Mouse (Mus musculus) adrenal gland, adult 18-20 months (tissue): ENCODE data around the gene Dse. TPM values are rescaled to one million over a fixed set of nuclear protein-coding genes. Genes with fewer than 3 reads are reported as not detected.
"Not testable (repeated sequence)": the region's sequence is repeated elsewhere in the genome, so short reads cannot be mapped to it uniquely, and the experiment has no call there.

ENCODE experiments used
- DNase-seq, 2 experiments: peaks; one replicate each; pipeline ENCODE4 v3.0.0; 2021 to 2022; ENCODE audit warnings: low spot score in 2 of 2
- long read RNA-seq, 2 experiments: library from polyadenylated mRNA; stranded (forward); transcript quantifications; one replicate each; pipeline ENCODE4 v2.0.0; 2021
- total RNA-seq, 2 experiments: library from RNA; stranded (reverse); gene quantifications; 1 replicate in 1 of 2; 2 replicates in 1 of 2; pipeline ENCODE4 v1.2.3; 2021

The Dse gene
- total RNA-seq, result 1 to 10 TPM; 8.6 to 9.8 TPM
- long read RNA-seq, experiment 1, full-length matches to known transcripts, result 10 of 14 reads
- long read RNA-seq, experiment 1, partial matches to known transcripts, result 2 of 14 reads
- long read RNA-seq, experiment 1, other reads (novel, unspliced or antisense), result 2 of 14 reads
- long read RNA-seq, experiment 2, full-length matches to known transcripts, result 10 of 13 reads
- long read RNA-seq, experiment 2, partial matches to known transcripts, result 1 of 13 reads
- long read RNA-seq, experiment 2, other reads (novel, unspliced or antisense), result 2 of 13 reads

DNA sequence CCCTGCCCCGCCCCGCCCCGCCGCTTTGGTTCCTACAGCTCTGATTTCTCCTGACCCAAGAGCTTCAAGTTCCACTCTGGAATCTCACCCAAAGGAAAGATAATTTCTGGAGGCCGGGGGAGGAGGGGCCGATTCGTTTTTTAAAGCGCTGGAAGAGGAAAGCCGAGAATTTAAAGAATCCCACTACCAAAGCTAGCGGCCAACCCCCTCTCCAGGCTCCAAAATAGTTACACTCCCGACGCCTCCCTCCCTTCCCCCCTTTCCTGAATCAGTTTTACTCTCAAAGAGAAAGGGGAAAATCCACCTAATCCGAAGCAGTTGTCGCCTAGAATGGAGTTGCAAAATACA lies at the start of gene Dse:
Gene Dse, minus strand, starts transcription at position 213 of the 348 bp plus-strand sequence.
- no peak for DNase-seq

DNA sequence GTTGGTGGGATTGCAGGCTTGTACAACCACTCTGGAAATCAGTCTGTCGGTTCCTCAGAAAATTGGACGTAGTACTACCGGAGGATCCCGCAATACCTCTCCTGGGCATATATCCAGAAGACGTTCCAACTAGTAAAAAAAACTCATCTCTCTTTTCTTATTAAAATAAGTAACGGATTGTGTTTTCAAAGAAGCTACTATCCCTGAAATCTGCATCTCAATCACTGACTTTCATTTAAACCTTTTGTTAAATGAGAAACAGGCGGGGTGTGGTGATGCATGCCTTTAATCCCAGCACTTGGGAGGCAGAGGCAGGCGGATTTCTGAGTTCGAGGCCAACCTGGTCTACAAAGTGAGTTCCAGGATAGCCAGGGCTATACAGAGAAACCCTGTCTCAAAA lies 45.3 kb upstream of the Dse start:
- not testable (repeated sequence) for DNase-seq

DNA sequence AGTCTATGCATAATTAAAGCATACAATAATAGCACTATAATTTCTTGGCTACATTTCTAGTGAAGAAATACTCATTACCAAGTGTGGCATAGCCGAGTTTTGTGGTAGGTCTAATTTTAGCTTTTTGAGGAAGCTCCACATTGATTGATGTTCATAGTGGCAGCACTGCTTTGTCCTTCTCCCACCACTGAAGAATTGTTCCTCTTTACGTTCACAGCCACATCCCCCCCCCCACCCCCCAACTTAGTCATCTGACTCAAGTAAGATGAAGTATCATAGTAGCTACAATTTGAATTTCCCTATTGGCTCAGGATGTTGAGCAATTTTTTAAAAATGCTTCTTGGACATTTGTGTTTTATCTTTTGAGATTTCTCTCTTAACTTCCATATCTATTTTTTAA lies 42.1 kb upstream of the Dse start:
- no peak for DNase-seq

DNA sequence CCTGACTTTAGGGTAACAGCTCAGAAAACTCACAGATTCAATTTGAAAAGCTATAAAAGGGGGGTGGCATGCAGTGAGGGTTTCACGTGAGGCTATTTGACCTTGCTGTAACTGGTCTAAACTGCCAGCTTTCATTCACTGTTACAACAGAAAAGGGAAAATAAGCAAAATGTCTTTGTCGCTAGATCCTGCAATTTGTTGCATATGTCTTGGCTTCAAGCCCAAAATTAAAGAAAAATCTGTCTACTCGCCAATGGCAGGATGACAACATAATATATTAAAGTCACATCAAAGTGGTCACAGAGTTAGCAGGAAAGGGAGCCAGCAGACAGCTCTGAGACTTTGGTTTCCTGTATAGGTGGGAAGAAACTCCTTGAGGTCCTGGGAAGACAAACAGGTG lies 40.2 kb upstream of the Dse start:
- no peak for DNase-seq

DNA sequence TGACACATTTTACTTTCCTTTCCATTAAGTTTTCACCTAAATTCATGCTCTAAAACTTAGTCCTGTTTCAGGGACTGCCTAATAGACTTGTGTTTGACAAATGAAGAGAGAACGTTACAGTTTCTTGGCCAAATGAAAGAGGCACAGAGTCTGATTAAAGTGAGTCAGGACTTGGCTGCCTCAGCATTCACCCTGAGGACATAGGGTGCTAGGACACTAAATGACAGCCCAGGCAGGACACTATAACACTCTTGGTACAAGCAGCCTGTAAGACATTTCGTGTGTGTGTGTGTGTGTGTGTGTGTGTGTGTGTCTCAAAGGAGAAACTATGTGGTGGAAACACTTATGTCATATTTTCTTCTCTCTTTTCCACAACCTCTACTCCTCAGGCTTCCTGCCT lies 38.6 kb upstream of the Dse start:
- DNase-seq, result no peak

DNA sequence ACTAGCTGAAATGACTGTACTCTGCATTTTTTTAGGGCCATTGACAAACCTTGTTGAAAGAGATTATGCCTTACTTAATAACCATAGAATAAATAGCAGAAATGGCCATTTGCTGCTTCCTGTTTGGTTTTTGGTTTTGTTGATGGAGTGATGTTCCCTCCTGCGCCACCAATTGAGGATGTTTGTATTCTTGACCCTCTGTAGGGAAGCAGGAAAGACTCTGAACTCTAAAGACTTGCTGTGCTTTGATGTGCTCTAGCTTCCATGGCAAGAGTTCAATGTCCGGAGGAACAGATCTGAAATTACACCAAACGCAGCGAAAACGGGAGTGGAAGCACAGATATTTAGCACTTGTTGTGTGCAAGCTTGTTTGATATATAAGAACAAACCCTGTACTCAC lies 37.2 kb upstream of the Dse start:
- no peak for DNase-seq

DNA sequence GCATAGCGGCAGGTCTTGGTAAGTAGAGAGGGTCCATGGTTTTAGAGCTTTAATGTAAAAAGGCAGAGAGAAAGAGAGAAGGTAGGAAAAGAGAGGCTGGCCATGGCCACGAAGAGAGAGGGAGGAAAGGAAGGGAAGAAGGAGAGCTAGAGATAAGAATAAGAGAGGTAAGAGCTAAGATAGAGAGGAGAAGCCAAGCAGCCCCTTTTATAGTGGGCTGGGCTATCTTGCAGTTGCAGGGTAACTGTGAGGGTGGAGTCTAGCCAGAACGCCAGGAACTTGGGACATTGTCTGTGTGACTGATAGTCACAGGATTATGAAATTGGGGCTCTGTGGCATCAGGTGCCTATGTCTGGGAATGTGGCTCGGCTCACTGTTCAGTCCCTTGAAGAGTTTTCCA lies 31.0 kb upstream of the Dse start:
- no peak for DNase-seq

DNA sequence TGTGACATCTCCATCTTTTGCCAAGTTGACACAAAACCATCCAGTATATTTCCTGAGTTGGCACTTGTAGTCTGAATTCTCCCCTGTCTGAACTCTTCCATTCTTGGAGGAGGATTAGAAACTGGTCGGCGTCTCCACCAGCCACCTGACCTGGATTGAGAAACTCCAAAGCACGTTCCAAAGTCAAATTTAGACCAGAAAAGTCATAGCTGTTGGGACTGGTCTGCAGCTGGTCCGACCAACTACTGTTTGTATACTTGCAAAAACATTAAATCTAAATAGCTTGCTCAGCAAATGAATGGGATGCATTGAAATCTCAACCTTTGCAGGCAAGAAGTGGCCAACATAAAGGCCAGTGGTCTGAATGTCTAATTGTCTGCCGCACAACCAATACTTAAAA lies 29.1 kb upstream of the Dse start:
- no peak for DNase-seq

DNA sequence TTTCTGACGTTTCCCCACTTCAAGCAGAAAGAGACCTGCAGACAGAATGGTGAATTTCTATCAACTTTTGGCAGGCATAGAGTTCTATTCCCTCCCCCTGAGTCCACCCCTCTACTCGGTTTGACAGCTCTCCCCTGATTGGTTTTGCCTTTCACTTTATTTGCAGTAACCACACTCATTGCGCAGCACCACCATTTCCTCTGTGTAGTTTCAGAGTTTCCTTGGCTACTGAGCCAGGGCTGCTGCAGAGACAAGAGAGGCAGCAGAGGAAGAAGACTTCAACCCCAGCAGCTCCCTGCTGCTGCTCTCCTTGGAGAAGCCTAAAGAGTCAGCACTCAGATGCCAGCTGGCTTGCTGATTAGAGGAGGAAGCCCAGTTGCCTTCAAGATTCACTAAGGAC lies 27.9 kb upstream of the Dse start:
- no peak for DNase-seq

DNA sequence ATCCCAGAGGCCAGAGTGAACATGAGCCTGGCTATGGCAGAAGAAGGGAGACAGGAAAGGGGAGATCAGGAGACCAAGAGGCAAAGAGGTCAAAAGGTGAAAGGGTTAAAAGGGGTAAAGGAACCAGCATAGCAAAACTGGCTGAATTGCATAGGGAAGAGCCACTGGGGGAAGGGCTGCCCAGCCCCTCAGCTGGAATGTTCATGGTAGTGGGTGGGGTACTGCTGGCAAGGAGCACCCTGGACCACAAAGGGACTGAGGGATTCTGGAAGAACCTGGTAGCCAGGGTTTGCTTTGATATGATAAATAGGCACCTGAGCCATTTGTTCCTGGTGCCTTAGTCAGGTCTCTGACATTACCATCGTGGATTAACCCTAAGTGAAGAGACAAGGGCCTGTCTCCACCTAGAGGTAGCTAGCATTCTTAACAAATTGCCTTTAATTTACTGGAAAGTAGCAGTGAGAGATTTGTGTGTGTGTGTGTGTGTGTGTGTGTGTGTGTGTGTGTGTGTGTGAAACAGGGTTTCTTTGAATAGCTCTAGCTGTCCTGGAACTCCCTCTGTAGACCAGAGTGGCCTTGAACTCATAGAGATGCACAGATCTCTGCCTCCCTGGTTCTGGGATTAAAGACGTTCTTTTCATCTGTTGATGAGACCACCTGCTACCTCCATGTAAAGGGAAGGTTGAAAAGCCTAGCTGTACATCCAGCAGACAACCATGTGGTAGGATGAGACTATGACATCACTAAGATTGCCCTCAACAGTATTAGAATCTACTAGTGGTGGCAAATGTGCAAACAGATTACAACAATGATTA lies 26.6 kb upstream of the Dse start:
- DNase-seq, result no peak

DNA sequence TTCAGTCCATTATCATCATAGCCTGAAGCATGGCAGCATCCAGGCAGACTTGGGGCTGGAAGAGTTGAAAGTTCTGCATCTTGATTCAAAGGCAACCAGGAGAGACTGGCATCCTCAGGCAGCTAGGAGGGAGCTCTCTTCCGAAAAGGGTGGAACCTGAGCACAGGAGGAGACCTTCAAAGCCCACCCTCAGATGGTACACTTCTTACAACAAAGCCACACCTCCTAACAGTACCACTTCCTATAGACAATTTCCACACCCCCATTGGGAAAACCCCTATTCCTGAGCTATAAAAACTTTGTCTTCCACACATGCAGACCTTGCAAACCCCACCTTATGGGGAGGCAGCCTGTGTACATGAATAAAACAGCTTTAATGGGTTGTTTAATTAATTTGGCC lies 25.9 kb upstream of the Dse start:
- DNase-seq, result no peak

DNA sequence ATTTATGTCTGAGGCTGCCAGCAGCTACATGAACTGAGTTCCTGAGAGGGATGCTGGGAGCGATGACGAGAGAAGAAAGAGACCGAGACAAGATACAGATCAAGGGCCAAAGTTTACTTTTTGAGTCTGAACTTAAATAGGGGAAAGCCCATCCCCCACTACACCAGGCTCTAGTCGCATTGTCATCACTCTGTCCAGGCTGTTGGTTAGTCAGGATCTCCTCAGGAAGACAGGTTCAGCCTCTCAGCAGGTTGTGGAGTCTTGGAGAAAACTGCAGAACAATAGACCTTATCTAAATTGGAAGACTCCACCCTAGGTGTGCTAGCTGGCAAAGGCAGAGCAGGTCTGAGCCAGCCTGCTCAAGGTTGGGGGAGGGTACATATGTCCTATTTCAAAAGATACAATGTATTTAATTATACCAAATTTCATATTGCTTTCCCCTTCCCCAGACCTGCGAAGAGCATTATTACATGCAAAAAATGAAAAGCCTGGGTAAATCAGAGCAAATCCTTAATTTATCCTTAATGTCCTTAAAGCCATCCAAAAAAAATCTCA lies 22.7 kb upstream of the Dse start:
- DNase-seq, result no peak

DNA sequence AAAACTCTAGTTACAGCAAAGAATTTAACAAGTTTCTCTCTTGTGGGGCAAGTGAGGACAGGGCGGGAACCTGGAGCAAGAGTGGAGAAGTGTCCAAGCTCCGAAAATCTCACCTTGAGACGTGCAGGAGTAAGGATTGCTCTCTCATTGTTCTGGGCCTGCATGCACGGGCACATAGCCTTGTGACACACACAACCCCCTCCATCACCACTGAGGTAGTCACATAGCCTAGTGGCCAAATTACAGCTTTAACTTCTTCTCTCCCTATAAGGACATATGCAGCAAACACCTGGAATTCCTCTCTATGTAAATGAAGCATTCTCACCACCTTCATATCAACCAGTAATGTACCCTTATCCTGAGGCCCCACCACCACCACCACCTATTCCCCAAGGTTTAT lies 22.0 kb upstream of the Dse start:
- DNase-seq, result no peak

DNA sequence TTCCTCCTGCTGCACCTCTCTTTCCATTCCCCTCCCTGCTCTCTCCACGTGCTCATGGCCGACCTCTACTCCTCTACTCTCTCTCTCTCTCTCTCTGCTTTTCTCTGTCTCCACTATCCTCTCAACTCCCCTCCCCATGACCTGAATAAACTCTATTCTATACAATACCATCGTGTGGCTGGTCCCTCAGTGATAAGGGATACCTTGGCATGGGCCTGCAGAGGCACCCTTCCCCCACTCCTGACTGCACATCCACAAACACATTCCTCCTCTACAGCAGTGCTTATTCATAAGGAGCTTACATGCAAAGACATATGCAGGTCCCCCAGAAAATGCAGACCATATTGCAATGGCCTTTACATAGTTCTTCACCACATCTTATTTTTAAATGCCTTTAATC lies 16.1 kb upstream of the Dse start:
- no peak for DNase-seq

DNA sequence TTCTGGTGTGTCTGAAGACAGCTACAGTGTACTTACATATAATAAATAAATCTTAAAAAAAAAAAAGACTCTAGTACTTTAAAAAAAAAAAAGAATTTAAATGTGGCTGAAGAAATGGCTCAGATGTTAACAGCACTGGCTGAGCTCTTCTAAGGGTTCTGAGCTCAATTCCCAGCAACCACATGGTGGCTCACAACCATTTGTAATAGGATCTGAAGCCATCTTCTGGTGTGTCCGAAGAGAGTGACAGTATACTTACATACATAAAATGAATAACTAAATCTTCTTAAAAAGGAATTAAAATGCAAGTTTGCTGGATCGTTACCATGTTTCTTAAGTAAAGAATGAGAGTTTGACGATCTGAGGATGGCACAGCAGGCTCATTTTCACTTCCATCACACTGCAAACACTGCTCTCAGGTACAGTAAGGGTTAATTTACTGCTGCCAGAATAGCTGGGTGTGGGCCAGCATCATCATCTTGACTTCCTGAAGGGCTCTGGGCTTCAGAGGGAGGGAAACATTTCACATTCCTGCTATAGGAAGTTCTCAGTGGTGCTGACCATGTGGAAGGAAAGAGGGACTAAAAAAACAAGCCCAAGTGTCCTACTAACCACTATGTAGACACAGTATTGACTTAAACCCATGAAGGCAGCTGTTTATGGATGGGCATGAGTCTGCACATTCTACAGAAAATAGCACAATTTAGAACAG lies 14.6 kb upstream of the Dse start:
- DNase-seq, result no peak

DNA sequence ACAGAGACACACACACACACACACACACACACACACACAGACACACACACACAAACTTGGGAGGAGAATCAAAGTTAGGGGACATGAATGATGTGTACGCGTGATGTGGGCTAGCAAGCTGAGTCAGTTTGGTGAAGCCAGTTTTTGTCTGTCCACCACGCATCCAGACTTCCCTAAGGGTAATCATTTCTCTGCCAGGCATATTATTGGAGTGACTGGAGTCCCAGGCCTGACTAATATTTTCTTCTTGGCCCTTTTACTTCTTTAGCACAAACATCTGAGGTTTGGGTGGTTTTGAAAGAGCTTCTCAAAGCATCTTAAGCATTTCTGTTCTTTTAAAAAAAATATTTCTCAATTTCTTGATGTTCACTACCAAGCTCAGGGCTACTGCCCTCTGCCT lies 10.7 kb upstream of the Dse start:
- DNase-seq, result no peak

DNA sequence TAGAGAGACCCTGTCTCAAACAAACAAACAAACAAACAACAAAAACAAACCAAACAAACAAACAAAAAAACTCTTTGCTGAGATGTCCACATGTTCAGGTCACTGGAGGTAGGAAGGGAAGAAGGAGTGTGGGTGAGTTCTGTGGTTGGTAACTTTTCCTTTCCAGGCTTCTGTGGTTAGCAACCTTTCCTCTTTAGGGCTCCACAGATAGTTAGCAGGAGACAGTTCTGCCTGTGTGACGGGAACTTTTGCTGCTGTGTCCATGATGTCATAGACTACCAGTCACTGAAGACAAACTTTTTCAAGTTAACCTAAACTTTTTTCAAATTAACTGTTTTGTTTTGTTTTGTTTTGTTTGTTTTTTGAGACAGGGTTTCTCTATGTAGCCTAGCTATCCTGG lies 8.2 kb upstream of the Dse start:
- DNase-seq, result no peak

DNA sequence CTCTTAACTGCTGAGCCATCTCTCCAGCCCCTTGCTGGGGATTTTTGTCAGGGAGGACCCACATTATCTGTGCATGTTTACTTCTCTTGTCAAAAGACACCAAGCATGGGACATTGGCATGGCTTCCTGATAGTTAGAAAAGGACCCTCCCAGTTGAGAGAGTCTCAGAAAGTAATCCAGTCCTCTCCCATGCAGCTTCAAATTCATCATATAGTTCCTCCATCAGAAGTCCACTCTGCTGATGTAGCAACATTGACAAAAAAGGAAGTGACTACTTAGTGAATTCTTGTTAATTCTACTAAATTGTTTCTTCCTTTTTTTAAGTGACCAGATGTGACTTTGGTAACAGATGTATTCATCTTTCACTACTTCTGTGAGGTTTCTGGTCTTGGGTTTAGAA lies 2.4 kb upstream of the Dse start:
- DNase-seq, result no peak

DNA sequence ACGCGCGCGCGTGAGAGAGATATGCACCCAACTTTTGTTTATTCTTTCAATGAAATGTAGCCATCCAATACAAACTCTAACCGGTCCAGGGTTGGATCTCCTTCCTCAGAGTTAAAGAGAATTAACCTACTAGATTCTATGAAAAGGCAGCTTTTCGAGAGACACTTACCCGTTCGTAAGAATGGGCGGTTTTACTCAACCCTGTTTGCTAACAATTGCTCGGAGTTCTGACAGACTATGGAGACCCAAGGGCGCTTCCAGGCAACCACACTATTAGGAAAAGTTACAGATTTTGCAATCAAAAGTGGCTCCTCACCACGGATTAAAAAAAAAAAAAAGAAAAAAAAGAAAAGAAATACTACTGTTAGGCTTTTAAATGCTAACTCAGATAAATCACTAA lies 516 bp upstream of the Dse start:
- DNase-seq, result no peak

DNA sequence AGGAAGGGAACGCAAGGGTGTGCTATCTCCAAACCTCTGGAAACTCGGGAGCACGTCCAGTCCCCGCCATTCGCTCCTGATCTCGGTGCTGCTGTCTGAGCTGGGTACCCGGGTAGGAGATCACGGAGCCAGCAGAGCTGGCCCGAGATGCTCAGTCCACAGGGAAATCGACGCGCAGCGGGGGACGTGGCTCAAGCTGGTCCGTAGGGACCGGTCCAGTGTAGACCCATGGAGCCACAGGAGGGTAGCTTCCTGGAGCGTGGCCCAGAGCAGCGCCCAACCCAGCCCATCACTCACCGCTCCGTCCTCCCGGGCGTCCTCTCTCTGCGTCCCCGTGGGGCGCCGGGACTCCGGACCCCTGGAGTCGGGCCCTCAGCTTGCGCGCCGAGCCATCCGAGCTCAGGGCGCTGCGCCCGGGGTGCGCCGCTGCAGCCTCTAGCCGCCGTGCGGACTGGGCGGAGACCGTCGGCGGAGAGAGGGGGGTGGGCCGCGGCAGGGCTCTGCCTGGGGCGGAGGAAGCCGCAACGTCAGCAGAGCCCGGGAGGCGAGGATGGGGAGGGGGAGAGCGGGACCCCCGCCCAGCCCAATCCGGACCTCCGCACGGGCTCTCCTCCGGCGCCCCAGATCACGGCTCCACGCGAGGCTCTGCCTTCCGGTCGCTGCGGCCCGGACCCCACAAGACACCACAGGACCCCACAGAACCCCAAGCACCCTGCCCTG lies 572 bp downstream of the Dse start:
- DNase-seq, result peak; percentile 59 to 69

DNA sequence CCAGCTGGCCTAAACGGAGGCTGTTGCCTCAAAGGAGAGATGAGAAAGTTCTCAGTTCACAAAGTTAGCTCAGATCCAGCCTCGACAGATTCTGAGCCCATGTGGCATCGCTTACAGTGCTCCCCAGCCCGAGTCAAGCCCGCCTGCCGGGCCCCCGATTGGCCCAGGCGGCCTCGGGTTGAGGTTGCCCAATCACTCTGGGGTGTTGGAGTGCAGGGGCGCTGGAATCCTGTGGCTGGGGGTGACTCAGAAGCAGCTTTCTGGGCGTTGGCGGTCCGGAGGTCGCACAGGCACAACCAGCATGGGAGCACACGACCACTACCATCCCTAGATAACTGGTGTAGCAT lies 1.1 kb downstream of the Dse start:
- DNase-seq, result peak; percentile 39 to 44

DNA sequence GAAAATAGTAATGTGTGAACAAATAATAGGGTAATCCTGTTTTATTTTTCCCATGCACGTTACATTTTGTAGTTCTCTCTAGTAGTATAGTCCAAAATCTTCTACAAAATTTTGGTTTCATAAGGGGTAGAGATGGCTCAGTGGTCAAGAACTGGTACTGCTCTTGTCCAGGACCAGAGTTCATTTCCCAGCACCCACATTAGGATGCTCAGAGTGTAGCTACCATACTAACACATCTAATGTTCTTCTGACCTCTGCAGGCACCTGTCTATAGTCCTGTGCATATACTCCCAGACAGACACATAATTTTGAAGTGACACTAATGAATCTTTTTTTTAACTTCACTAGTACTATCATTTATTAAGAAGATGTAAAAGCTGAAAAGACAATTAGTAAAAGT lies 1.7 kb downstream of the Dse start:
- DNase-seq, result no peak
